Mouse (Mus musculus) liver, embryonic 18 days (tissue): ENCODE measurements around the gene Igsf23. TPM values are rescaled to one million over a fixed set of nuclear protein-coding genes. Genes with fewer than 3 reads are reported as not detected.

Experiments
- polyA plus RNA-seq: library from polyadenylated mRNA; depleted of rRNA; stranded (reverse); fragments of >200 nt; gene quantifications from 2 replicates; pipeline ENCODE4 v1.2.3, GENCODE M21; 2012; rRNA removed

Igsf23 gene
- polyA plus RNA-seq: 0.34 and 0.91 TPM in 2 replicates

DNA sequence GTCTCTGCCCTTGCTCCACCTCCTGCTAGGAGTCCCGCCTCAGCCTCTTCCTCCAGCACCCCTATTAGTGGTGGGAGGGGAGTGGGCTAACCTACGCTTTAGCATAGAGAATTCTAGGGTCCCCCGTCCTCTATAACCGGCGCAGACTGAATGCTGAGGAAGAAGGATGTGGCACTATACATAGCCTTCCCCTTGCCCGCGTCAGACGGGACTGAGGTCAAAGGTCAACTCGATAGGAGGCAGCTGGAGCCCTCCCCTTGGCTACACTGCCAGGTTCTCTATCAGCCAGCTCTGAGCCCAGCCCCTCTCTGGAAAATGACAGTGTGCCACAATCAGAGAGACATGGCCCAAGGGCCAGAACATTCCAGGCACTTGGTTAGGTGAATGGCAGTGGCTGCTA lies at the start of gene Igsf23:
Igsf23 (minus strand) TSS at position 168 of the 400 bp plus-strand sequence.

DNA sequence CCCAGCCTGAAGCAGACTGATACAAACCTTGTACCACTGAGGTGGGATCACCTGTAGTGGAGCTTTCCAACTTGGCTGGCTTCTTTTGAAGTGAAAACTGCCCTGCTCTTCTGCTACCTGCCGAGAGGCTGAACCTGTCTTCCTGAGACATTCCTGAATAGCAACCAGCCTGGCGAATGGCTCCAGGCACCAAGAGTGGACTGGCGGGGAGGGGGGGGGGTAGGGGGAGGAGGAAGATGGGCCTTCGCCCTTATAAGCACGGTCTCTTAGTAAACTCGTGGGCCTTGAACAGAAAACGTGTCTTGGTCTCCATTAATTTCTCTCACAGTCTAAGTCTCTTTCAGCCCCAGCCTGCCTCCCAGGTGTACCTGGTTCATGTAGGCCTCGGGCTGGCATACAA lies 40.6 kb upstream of the Igsf23 start, which contains the start of gene Nlrp9b:
Nlrp9b (plus strand) TSS at position 301 of the 400 bp plus-strand sequence.

DNA sequence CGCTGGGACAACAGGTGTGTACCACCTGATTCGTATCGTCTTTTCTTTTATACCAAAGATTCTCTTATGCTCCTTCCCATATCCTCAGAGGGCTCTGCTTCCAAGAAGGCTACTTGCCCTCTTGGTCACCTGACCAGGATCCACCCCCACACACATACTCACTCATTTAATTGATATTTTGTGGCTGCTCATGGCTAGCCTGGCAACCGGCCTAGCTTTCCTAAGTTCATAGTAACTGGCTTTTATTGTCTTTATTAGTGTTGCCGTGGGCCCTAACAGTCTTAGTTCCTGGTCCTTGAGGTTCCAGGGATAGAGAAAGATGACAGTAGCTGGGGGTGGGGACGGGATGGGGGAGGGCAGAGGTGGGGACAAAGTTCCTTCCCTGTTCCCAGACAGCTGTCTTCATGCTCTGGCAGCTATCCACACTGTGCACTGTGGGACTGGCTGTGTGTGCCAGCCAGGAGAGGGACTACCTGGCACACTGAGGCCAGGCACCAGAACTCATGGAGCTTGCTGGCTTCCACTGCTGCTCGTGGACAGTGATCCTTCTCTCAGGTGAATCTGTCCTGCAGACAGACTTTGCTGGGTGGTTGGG lies 14.5 kb upstream of the Igsf23 start, which contains the start of gene Ceacam20:
Ceacam20 (plus strand) TSS at position 428 of the 595 bp plus-strand sequence.

DNA sequence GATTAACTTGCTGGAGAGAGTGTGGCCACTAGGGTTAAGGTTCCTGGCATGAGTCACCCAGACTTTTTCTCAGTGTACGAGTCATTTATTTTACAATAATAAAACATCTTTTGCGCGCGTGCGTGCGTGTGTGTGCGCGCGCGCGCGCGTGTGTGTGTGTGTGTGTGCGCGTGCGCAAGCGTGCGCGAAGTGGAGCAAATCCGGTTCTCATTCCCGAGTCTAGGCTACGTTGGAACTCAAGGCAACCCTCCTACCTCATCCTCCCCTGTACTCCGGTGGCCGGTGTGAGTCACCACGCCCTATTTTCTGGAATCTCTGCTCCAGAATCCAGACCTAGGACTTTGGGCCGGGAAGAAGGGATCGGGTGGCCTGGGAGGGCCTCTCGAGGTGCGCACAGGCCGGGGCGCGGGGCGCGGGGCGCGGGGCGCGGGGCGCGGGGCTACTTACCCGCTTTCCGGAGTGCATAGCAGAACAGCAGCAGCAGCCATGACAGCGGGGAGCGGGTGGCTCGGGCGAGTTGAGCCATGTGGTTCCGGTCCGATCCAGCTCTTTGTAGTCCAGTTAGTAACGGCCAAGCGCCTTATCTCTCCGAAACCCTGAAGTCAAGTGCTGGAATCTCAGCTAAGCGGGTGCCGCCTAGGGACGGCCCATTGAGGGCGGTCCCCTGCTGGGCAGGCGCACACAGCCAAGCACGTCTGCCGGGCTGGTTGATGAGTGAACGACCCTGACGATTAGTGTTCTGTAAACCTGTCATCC lies 29.9 kb downstream of the Igsf23 start, which contains the start of gene Pvr:
Pvr (minus strand) TSS at position 655 of the 756 bp plus-strand sequence.

DNA sequence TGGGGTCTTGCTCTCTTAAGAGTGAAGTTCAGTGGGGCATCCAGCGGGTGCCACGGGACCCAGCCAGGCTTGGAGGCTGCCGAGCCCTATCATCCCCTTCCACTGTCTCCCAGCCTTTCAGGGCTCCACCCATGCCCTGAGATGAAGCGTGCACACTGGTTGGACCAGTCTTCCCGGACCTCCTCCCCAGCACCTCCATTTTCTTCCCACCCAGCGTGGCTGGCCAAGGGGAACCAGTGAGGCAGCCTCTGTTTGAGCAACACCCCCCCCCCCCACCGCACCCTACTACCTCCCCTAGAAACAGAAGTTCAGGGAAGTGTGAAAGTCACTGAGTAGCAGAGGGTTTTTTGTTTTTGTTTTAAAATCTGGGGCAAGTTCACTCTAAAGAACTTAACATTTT lies 62.7 kb downstream of the Igsf23 start, which contains the start of gene Ceacam19:
Ceacam19 (minus strand) TSS at position 117 of the 400 bp plus-strand sequence.

Other genes starting within 250 kb of the Igsf23 start
- 37.0 and 43.6 TPM in 2 replicates for gene Tomm40, start 235.3 kb downstream of the Igsf23 start, polyA plus RNA-seq
- 27.6 and 31.3 TPM in 2 replicates for gene Nectin2, start 200.3 kb downstream of the Igsf23 start, polyA plus RNA-seq
- gene Bcam, start 179.7 kb downstream of the Igsf23 start, polyA plus RNA-seq: 11.0 and 11.6 TPM in 2 replicates
- gene Cblc, start 153.9 kb downstream of the Igsf23 start, polyA plus RNA-seq: 4.6 and 5.1 TPM in 2 replicates
- 4.7 and 4.8 TPM in 2 replicates for gene Bcl3, start 128.0 kb downstream of the Igsf23 start, polyA plus RNA-seq
- 0.10 and 0.15 TPM in 2 replicates for gene Gm19345, start 98.8 kb downstream of the Igsf23 start, polyA plus RNA-seq
- 0.06 and 0.13 TPM in 2 replicates for gene Ceacam16, start 89.5 kb downstream of the Igsf23 start, polyA plus RNA-seq
- not detected in 2 replicates for gene Ceacam19, start 62.8 kb downstream of the Igsf23 start, polyA plus RNA-seq
- gene Pvr, start 29.6 kb downstream of the Igsf23 start, polyA plus RNA-seq: 5.7 and 6.1 TPM in 2 replicates
- 0.02 TPM in 1 of 2 replicates, not detected in the other for gene Ceacam20, start 14.7 kb upstream of the Igsf23 start, polyA plus RNA-seq
- not detected in 2 replicates for gene Nlrp9b, start 40.7 kb upstream of the Igsf23 start, polyA plus RNA-seq
- gene Vmn1r91, start 148.9 kb upstream of the Igsf23 start, polyA plus RNA-seq: not detected in 2 replicates
- not detected in 2 replicates for gene Gm16442, start 171.8 kb upstream of the Igsf23 start, polyA plus RNA-seq
- not detected in 2 replicates for gene Vmn1r93, start 188.3 kb upstream of the Igsf23 start, polyA plus RNA-seq
- gene Vmn1r94, start 217.6 kb upstream of the Igsf23 start, polyA plus RNA-seq: not detected in 2 replicates
- gene Vmn1r95, start 243.0 kb upstream of the Igsf23 start, polyA plus RNA-seq: not detected in 2 replicates